Mouse (Mus musculus): ENCODE measurements around the gene Gigyf2. TPM values are rescaled to one million over a fixed set of nuclear protein-coding genes. Genes with fewer than 3 reads are reported as not detected.

Gigyf2 gene
- polyA plus RNA-seq, 1 experiment from 2014 or later, result 69.0 TPM

- no peaks in the 10 kb centered on the region for H3K27me3 ChIP-seq (ENCODE audit: control insufficient read depth, insufficient read depth, low read length)
- H3K27ac ChIP-seq (replicated peaks; ENCODE audit: low read depth, low read length), result no peak overlapping the region
- no peak overlapping the region for H3K4me3 ChIP-seq (replicated peaks; ENCODE audit: low read depth, low read length)
- 75% methylated on average over 4 of the region's 4 CpGs for WGBS
- ATAC-seq (ENCODE audit: low FRiP score, low TSS enrichment) (no peak), DNase-seq (no peak)
- no peaks in the 10 kb centered on the region for H3K9me3 ChIP-seq (ENCODE audit: control insufficient read depth, low read length)
- no peaks in the 10 kb centered on the region for H3K4me1 ChIP-seq (ENCODE audit: control insufficient read depth, insufficient read depth, low read length)
- H3K4me2 ChIP-seq (ENCODE audit: low read length), result no peak overlapping the region
- H3K36me3 ChIP-seq (ENCODE audit: control insufficient read depth, insufficient read depth, low read length), result no peaks in the 10 kb centered on the region
- H3K9ac ChIP-seq (replicated peaks; ENCODE audit: low read length), result no peak overlapping the region
Measured at GRCm38 (mm10) chr1:87294063-87294710, 32.6 kb upstream of the Gigyf2 start.

- WGBS, result 75% methylated on average over 4 of the region's 4 CpGs
- Histone ChIP-seq H3K27ac (replicated peaks; ENCODE audit: low read depth, low read length) (no peak overlapping the region), H3K36me3 (ENCODE audit: control insufficient read depth, insufficient read depth, low read length) (no peaks in the 10 kb centered on the region), H3K9me3 (ENCODE audit: control insufficient read depth, low read length) (no peaks in the 10 kb centered on the region), H3K9ac (replicated peaks; ENCODE audit: low read length) (no peak overlapping the region), H3K4me3 (replicated peaks; ENCODE audit: low read depth, low read length) (no peak overlapping the region), H3K27me3 (ENCODE audit: control insufficient read depth, insufficient read depth, low read length) (no peaks in the 10 kb centered on the region), H3K4me1 (ENCODE audit: control insufficient read depth, insufficient read depth, low read length) (no peaks in the 10 kb centered on the region), H3K4me2 (ENCODE audit: low read length) (no peak overlapping the region)
- no peak for DNase-seq
- no peak for ATAC-seq (ENCODE audit: low FRiP score, low TSS enrichment)
Measured at GRCm38 (mm10) chr1:87294951-87295350, 31.8 kb upstream of the Gigyf2 start.

- Histone ChIP-seq H3K4me2 (ENCODE audit: low read length) (no peak overlapping the region), H3K9ac (replicated peaks; ENCODE audit: low read length) (no peak overlapping the region), H3K4me3 (replicated peaks; ENCODE audit: low read depth, low read length) (no peak overlapping the region), H3K27ac (replicated peaks; ENCODE audit: low read depth, low read length) (no peak overlapping the region), H3K4me1 (ENCODE audit: control insufficient read depth, insufficient read depth, low read length) (no peaks in the 10 kb centered on the region), H3K9me3 (ENCODE audit: control insufficient read depth, low read length) (no peaks in the 10 kb centered on the region), H3K36me3 (ENCODE audit: control insufficient read depth, insufficient read depth, low read length) (no peaks in the 10 kb centered on the region), H3K27me3 (ENCODE audit: control insufficient read depth, insufficient read depth, low read length) (no peaks in the 10 kb centered on the region)
- no peak for ATAC-seq (ENCODE audit: low FRiP score, low TSS enrichment)
- WGBS, result 92% methylated on average over 10 of the region's 10 CpGs
- no peak for DNase-seq
Measured at GRCm38 (mm10) chr1:87297346-87297925, 29.4 kb upstream of the Gigyf2 start.

- Histone ChIP-seq H3K4me2 (ENCODE audit: low read length) (no peak overlapping the region), H3K27ac (replicated peaks; ENCODE audit: low read depth, low read length) (no peak overlapping the region), H3K9me3 (ENCODE audit: control insufficient read depth, low read length) (no peaks in the 10 kb centered on the region), H3K4me3 (replicated peaks; ENCODE audit: low read depth, low read length) (no peak overlapping the region), H3K36me3 (ENCODE audit: control insufficient read depth, insufficient read depth, low read length) (no peaks in the 10 kb centered on the region), H3K4me1 (ENCODE audit: control insufficient read depth, insufficient read depth, low read length) (no peaks in the 10 kb centered on the region), H3K9ac (replicated peaks; ENCODE audit: low read length) (no peak overlapping the region), H3K27me3 (ENCODE audit: control insufficient read depth, insufficient read depth, low read length) (no peaks in the 10 kb centered on the region)
- ATAC-seq (ENCODE audit: low FRiP score, low TSS enrichment) (no peak), DNase-seq (no peak)
- WGBS, result 82% methylated on average over 14 of the region's 14 CpGs
Measured at GRCm38 (mm10) chr1:87300360-87301286, 26.2 kb upstream of the Gigyf2 start.

- H3K36me3 ChIP-seq (ENCODE audit: control insufficient read depth, insufficient read depth, low read length), result no peaks in the 10 kb centered on the region
- ATAC-seq (ENCODE audit: low FRiP score, low TSS enrichment) (no peak), DNase-seq (no peak)
- H3K27ac ChIP-seq (replicated peaks; ENCODE audit: low read depth, low read length), result no peak overlapping the region
- H3K4me1 ChIP-seq (ENCODE audit: control insufficient read depth, insufficient read depth, low read length), result no peaks in the 10 kb centered on the region
- H3K9me3 ChIP-seq (ENCODE audit: control insufficient read depth, low read length), result no peaks in the 10 kb centered on the region
- WGBS, result 87% methylated on average over 2 of the region's 2 CpGs
- no peaks in the 10 kb centered on the region for H3K27me3 ChIP-seq (ENCODE audit: control insufficient read depth, insufficient read depth, low read length)
- no peak overlapping the region for H3K9ac ChIP-seq (replicated peaks; ENCODE audit: low read length)
- no peak overlapping the region for H3K4me3 ChIP-seq (replicated peaks; ENCODE audit: low read depth, low read length)
- no peak overlapping the region for H3K4me2 ChIP-seq (ENCODE audit: low read length)
Measured at GRCm38 (mm10) chr1:87301971-87302370, 24.8 kb upstream of the Gigyf2 start.

- no peaks in the 10 kb centered on the region for H3K27me3 ChIP-seq (ENCODE audit: control insufficient read depth, insufficient read depth, low read length)
- H3K9ac ChIP-seq (replicated peaks; ENCODE audit: low read length), result no peak overlapping the region
- no peak overlapping the region for H3K4me3 ChIP-seq (replicated peaks; ENCODE audit: low read depth, low read length)
- no peak overlapping the region for H3K4me2 ChIP-seq (ENCODE audit: low read length)
- DNase-seq (no peak), ATAC-seq (ENCODE audit: low FRiP score, low TSS enrichment) (no peak)
- no peaks in the 10 kb centered on the region for H3K9me3 ChIP-seq (ENCODE audit: control insufficient read depth, low read length)
- WGBS, result 91% methylated on average over 3 of the region's 3 CpGs
- H3K4me1 ChIP-seq (ENCODE audit: control insufficient read depth, insufficient read depth, low read length), result no peaks in the 10 kb centered on the region
- H3K36me3 ChIP-seq (ENCODE audit: control insufficient read depth, insufficient read depth, low read length), result no peaks in the 10 kb centered on the region
- no peak overlapping the region for H3K27ac ChIP-seq (replicated peaks; ENCODE audit: low read depth, low read length)
Measured at GRCm38 (mm10) chr1:87308952-87309351, 17.8 kb upstream of the Gigyf2 start.

- WGBS, result 78% methylated on average over 16 of the region's 16 CpGs
- H3K9ac ChIP-seq (replicated peaks; ENCODE audit: low read length), result no peak overlapping the region
- DNase-seq, result no peak
- no peaks in the 10 kb centered on the region for H3K4me1 ChIP-seq (ENCODE audit: control insufficient read depth, insufficient read depth, low read length)
- no peak overlapping the region for H3K4me3 ChIP-seq (replicated peaks; ENCODE audit: low read depth, low read length)
- no peaks in the 10 kb centered on the region for H3K9me3 ChIP-seq (ENCODE audit: control insufficient read depth, low read length)
- no peak for ATAC-seq (ENCODE audit: low FRiP score, low TSS enrichment)
- no peaks in the 10 kb centered on the region for H3K27me3 ChIP-seq (ENCODE audit: control insufficient read depth, insufficient read depth, low read length)
- H3K36me3 ChIP-seq (ENCODE audit: control insufficient read depth, insufficient read depth, low read length), result no peaks in the 10 kb centered on the region
- H3K27ac ChIP-seq (replicated peaks; ENCODE audit: low read depth, low read length), result no peak overlapping the region
- no peak overlapping the region for H3K4me2 ChIP-seq (ENCODE audit: low read length)
Measured at GRCm38 (mm10) chr1:87309621-87310020, 17.2 kb upstream of the Gigyf2 start.

- H3K9me3 ChIP-seq (ENCODE audit: control insufficient read depth, low read length), result no peaks in the 10 kb centered on the region
- no peaks in the 10 kb centered on the region for H3K27me3 ChIP-seq (ENCODE audit: control insufficient read depth, insufficient read depth, low read length)
- 88% methylated on average over 2 of the region's 2 CpGs for WGBS
- ATAC-seq (ENCODE audit: low FRiP score, low TSS enrichment) (no peak), DNase-seq (no peak)
- no peak overlapping the region for H3K27ac ChIP-seq (replicated peaks; ENCODE audit: low read depth, low read length)
- no peak overlapping the region for H3K4me3 ChIP-seq (replicated peaks; ENCODE audit: low read depth, low read length)
- H3K9ac ChIP-seq (replicated peaks; ENCODE audit: low read length), result no peak overlapping the region
- no peaks in the 10 kb centered on the region for H3K4me1 ChIP-seq (ENCODE audit: control insufficient read depth, insufficient read depth, low read length)
- H3K36me3 ChIP-seq (ENCODE audit: control insufficient read depth, insufficient read depth, low read length), result no peaks in the 10 kb centered on the region
- H3K4me2 ChIP-seq (ENCODE audit: low read length), result no peak overlapping the region
Measured at GRCm38 (mm10) chr1:87312681-87313080, 14.1 kb upstream of the Gigyf2 start.
